Mouse (Mus musculus) cerebellum, adult 9-11 months (tissue): ENCODE results near the gene Hist1h2af.

ENCODE experiments used
- DNase-seq: peaks from one replicate; pipeline ENCODE4 v3.0.0; 2022

Hist1h2af gene

GRCm38 (mm10) chr13:23581408-23582218, 47.9 kb downstream of the Hist1h2af start, which contains the start of gene Hist1h4d:
Gene Hist1h4d (plus strand): TSS chr13:23581598.
- DNase-seq: peak; percentile 97

DNA sequence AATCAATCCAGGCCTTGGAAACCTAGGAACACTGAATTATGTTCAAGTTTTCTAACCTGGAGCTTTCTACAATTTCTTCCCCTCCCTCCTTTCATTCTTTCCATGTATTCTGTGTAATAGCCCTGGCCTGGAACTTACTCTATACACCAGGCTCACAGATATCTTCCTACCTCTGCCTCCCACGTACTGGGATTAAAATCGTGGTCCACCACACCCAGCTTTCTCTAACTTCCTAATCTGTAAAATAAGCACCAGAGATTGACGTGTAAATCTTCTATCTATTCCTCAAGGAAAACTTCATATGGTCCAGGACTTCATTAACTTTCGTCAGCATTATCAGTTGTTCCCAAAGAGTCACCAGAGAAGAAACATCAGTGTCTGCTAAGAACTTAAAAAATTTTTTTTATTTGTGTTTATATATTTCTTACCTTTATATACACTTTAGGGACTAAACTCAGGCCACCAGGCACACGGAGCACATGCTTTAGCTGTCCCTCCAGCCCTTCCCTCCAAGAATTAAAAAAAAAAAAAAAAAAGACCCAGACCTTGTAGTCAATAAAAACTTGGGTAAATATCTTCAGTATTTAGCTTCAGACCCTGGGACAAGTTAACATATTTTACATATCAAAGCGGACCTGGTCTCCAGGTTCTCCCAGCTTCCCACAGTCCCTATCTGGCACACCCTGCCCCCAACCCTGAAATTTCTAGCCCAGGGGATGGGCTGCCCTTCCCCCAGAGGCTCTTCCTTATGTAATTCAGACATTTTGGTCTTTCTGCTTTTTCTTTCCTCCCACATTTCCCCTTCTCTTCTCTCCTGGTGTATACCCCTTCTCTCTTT, 48.7 kb downstream of the Hist1h2af start:
- no peak for DNase-seq

DNA sequence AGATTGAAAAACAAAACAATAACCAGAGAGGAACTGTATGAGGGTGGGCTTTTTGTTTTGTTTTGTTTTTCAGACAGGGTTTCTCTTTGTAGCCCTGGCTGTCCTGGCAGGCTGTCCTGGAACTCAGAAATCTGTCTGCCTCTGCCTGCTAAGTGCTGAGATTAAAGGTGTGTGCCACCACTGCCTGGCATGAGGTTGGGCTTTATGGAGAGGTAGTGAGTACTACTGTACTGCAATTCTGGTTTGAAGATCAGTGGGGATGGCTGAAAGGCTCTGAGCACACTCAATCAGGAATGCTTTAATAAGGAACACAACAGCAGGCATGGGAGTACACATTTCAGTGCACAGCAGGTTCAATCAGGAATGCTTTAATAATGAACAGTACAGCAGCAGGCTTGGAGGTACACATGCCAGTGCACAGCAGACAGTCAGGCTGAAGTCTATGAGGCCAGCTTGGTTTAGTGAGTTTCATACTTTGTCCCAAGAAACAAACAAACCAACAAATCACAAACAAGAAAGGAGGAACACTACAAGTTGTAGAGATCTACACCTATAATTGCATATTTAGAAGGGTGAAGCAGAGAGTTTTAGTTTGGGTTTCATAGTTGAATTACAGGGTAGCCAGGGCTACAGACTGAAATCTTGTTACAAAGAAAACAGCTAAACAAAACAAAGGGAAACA, 49.8 kb downstream of the Hist1h2af start:
- no peak for DNase-seq
